8 mouse cellular contexts compared by ENCODE assay signal in the genomic region with DNA sequence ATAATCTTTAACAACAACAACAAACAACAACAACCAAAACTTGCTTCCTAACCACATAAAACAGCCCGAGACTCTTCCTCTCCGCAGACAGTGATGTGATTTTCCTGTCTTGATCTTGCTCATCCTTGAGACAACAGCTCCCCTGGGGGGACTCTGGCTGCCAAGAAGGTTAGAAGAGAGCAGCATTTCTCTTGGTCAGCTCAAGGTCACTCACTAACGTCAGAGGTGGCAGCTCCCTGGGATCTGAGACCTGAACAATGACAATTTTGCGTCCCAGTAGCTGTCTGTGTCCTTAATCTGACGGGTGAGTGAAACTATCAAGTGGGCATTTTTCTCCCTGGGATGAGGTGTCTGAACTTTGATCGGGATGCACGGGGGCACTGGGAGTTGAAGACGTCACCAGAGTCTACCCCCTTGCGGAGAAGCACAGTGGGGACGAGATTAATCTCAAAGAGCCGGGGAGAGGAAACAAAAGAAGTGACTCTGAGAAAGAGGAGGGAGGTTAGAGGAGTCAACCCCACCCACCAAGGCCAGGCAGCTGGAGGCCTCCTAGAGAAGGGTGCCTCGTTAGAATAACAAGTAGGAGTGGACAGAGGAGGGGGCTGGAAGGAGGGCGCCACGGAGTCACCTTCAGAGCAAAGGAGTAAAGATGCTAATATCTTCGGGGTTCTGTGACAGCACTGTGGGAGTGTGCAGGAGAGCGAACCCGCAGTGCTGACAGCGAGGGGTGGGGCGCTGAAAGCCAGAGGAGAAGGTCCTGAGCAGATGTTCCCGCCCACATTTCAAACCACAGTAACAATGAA.
DNase-seq lines count a peak whose midpoint lies in the region; ATAC-seq and TF ChIP-seq lines count a peak whose summit lies in the region.

No protein-coding gene starts in this region.

- no peak for TF ChIP-seq CTCF in cerebellum, adult 2 months (IDR thresholded peaks at IDR 0.05; ENCODE audit: borderline replicate concordance, insufficient read depth, low read depth, low read length)

- peak overlapping the region; percentile 53 for H3K4me3 ChIP-seq in cerebellum, adult 2 months (replicated peaks; ENCODE audit: insufficient read depth, low read depth, low read length)
- H3K4me3 ChIP-seq in embryonic facial prominence, embryonic 13.5 days, result peak overlapping the region; percentile 43
- peak overlapping the region; percentile 39 for H3K4me3 ChIP-seq in hindbrain, embryonic 16.5 days (ENCODE audit: low read length)
- H3K4me3 ChIP-seq in liver, embryonic 15.5 days (replicated peaks), result no peak overlapping the region
- H3K4me3 ChIP-seq in neural tube, embryonic 14.5 days (ENCODE audit: low read depth, low read length), result peak overlapping the region; percentile 34

- peak overlapping the region; percentile 82 for H3K4me2 ChIP-seq in embryonic facial prominence, embryonic 13.5 days
- H3K4me2 ChIP-seq in hindbrain, embryonic 16.5 days (ENCODE audit: low read length), result peak overlapping the region; percentile 82
- H3K4me2 ChIP-seq in liver, embryonic 15.5 days, result peak overlapping the region; percentile 57
- H3K4me2 ChIP-seq in neural tube, embryonic 14.5 days (ENCODE audit: low read depth, low read length), result peak overlapping the region; percentile 79

- H3K9ac ChIP-seq in embryonic facial prominence, embryonic 13.5 days, result peak overlapping the region; percentile 55
- peak overlapping the region; percentile 64 for H3K9ac ChIP-seq in hindbrain, embryonic 16.5 days (ENCODE audit: low read depth, low read length)
- H3K9ac ChIP-seq in liver, embryonic 15.5 days, result no peak overlapping the region
- peak overlapping the region; percentile 57 for H3K9ac ChIP-seq in neural tube, embryonic 14.5 days (replicated peaks; ENCODE audit: low read depth, low read length)

- peaks cover 3% of the 10 kb centered on the region; the same call in 1 of the 2 replicates for H3K4me1 ChIP-seq in cerebellum, adult 2 months (ENCODE audit: control insufficient read depth, insufficient read depth, low read length)
- peaks cover 21% of the 10 kb centered on the region for H3K4me1 ChIP-seq in embryonic facial prominence, embryonic 13.5 days
- peaks cover 11% of the 10 kb centered on the region for H3K4me1 ChIP-seq in hindbrain, embryonic 16.5 days (ENCODE audit: control insufficient read depth, insufficient read depth, low read depth, low read length)
- peaks cover 10% of the 10 kb centered on the region; the same call in 1 of the 2 replicates for H3K4me1 ChIP-seq in liver, embryonic 15.5 days (replicated peaks)
- no peaks in the 10 kb centered on the region; the same call in 1 of the 2 replicates for H3K4me1 ChIP-seq in neural tube, embryonic 14.5 days (ENCODE audit: control insufficient read depth, insufficient read depth, low read length)

- no peaks in the 10 kb centered on the region for H3K27me3 ChIP-seq in cerebellum, adult 2 months (ENCODE audit: control insufficient read depth, insufficient read depth, low read length)
- peaks cover 18% of the 10 kb centered on the region for H3K27me3 ChIP-seq in embryonic facial prominence, embryonic 13.5 days
- H3K27me3 ChIP-seq in hindbrain, embryonic 16.5 days (replicated peaks; ENCODE audit: control insufficient read depth, insufficient read depth, low read length), result no peaks in the 10 kb centered on the region
- peaks cover 31% of the 10 kb centered on the region; the same call in 1 of the 2 replicates for H3K27me3 ChIP-seq in liver, embryonic 15.5 days
- H3K27me3 ChIP-seq in neural tube, embryonic 14.5 days (ENCODE audit: control insufficient read depth, insufficient read depth, low read length), result no peaks in the 10 kb centered on the region

- ATAC-seq in embryonic facial prominence, embryonic 13.5 days (ENCODE audit: insufficient number of reproducible peaks, insufficient read depth, low FRiP score, low TSS enrichment, low read depth), result no peak
- peak; percentile 71 for ATAC-seq in hindbrain, embryonic 16.5 days
- no peak for ATAC-seq in liver, embryonic 15.5 days (ENCODE audit: insufficient read depth)
- ATAC-seq in neural tube, embryonic 14.5 days (ENCODE audit: low read depth), result peak; percentile 65

- no peaks in the 10 kb centered on the region for H3K36me3 ChIP-seq in embryonic facial prominence, embryonic 13.5 days
- H3K36me3 ChIP-seq in hindbrain, embryonic 16.5 days (ENCODE audit: control insufficient read depth, insufficient read depth, low read length), result no peaks in the 10 kb centered on the region
- no peaks in the 10 kb centered on the region for H3K36me3 ChIP-seq in liver, embryonic 15.5 days (replicated peaks)
- no peaks in the 10 kb centered on the region for H3K36me3 ChIP-seq in neural tube, embryonic 14.5 days (ENCODE audit: control insufficient read depth, insufficient read depth, low read length)

- H3K27ac ChIP-seq in cerebellum, adult 2 months (ENCODE audit: insufficient read depth, low read length), result no peak overlapping the region
- H3K27ac ChIP-seq in embryonic facial prominence, embryonic 13.5 days, result no peak overlapping the region
- peak overlapping the region; percentile 79 for H3K27ac ChIP-seq in hindbrain, embryonic 16.5 days (ENCODE audit: low read depth, low read length)
- H3K27ac ChIP-seq in liver, embryonic 15.5 days (replicated peaks), result no peak overlapping the region
- H3K27ac ChIP-seq in neural tube, embryonic 14.5 days (ENCODE audit: low read depth, low read length), result peak overlapping the region; percentile 74

- 22% methylated on average over 20 of the region's 20 CpGs for WGBS in cerebellum, adult 2 months
- 1% methylated on average over 20 of the region's 20 CpGs for WGBS in embryonic facial prominence, embryonic 13.5 days
- WGBS in hindbrain, embryonic 16.5 days, result 3% methylated on average over 20 of the region's 20 CpGs
- WGBS in liver, embryonic 15.5 days (ENCODE audit: insufficient replicate concordance), result 3% methylated on average over 20 of the region's 20 CpGs
- 2% methylated on average over 20 of the region's 20 CpGs for WGBS in neural tube, embryonic 14.5 days

- H3K9me3 ChIP-seq in embryonic facial prominence, embryonic 13.5 days, result no peaks in the 10 kb centered on the region
- H3K9me3 ChIP-seq in hindbrain, embryonic 16.5 days (ENCODE audit: control insufficient read depth, low read length), result no peaks in the 10 kb centered on the region
- H3K9me3 ChIP-seq in liver, embryonic 15.5 days (replicated peaks), result no peaks in the 10 kb centered on the region
- H3K9me3 ChIP-seq in neural tube, embryonic 14.5 days (ENCODE audit: control insufficient read depth, low read length), result no peaks in the 10 kb centered on the region

- peak; percentile 17 to 24 for DNase-seq in cerebellum, adult 2 months
- DNase-seq in cerebellum, postnatal 4 days (ENCODE audit: low spot score in 2 of 2), result no peak
- peak; percentile 97 for DNase-seq in R1 (ENCODE audit: low read depth, low spot score)
- no peak for DNase-seq in spleen, postnatal 36 days (ENCODE audit: low spot score in 2 of 2)

- TF ChIP-seq POLR2A in cerebellum, adult 2 months (IDR thresholded peaks at IDR 0.05; ENCODE audit: borderline replicate concordance, insufficient read depth, low read length), result no peak

Comparison
In these comparisons a context has a peak if more than half of its experiments do, and no peak if none do; other contexts are left out.
1. DNase-seq: peak in cerebellum, adult 2 months (2 of 2) and R1 (single experiment); none in cerebellum, postnatal 4 days (0 of 2) and spleen, postnatal 36 days (0 of 2).
2. H3K27ac ChIP-seq: peak in hindbrain, embryonic 16.5 days (single experiment) and neural tube, embryonic 14.5 days (single experiment); none in cerebellum, adult 2 months (single experiment), embryonic facial prominence, embryonic 13.5 days (single experiment) and liver, embryonic 15.5 days (single experiment).
3. ATAC-seq: peak in hindbrain, embryonic 16.5 days (single experiment) and neural tube, embryonic 14.5 days (single experiment); none in embryonic facial prominence, embryonic 13.5 days (single experiment) and liver, embryonic 15.5 days (single experiment).
4. Peak in every context shown above with its lines, with median percentiles within 50 percentile points of each other: H3K4me2 ChIP-seq.